Mouse (Mus musculus): ENCODE data around the gene Hipk1.

Gene Hipk1

GRCm38 (mm10) chr3:103718728-103719127, 72.6 kb downstream of the Hipk1 start:
- no peak for ATAC-seq (ENCODE audit: insufficient number of reproducible peaks, low FRiP score, low TSS enrichment)

- ATAC-seq (ENCODE audit: insufficient number of reproducible peaks, low FRiP score, low TSS enrichment), result no peak
Measured at GRCm38 (mm10) chr3:103716774-103717760, 74.3 kb downstream of the Hipk1 start.

DNA sequence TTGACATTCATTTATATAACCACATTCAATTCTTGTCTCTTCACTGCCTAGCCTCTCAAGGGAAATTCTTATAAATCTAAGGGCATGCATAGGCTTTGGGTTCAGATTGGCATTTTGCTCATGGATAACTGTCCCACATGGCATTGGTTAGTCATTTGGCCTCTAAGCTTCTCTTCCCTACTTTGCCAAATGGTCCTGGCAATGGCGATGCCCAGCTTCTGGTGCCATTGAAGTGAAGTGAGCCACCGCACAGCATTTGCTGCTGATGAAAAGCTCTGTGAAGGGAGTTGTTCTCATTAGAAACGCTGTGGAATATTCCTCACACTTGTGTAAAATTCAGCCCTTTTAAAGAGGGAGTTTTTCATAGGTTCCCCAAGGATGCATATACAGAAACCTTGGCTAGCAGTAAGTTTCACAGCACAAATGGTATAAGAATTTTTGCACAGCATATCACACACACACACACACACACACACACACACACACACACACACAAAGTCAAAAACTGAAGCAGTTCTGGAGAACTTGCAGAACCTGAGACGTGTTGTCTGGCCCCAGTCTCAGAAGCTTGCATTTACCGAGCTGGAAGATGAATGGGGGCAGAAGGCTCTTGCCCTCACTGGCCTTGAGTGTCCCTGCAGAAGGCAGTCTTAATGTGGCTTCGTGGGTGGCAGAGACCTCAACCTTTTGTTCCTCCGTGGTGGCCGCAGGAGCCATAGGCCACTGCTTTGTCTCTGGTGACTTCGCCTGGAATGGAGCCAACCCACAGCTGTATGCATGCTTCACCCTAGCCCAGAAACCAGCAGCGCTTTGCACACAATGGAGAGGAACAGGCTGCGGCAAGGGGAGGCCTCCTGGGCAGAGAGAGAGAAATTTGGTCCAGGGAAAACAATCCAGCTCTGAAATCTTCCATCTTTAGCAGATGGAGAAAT, 75.3 kb downstream of the Hipk1 start:
- ATAC-seq (ENCODE audit: insufficient number of reproducible peaks, low FRiP score, low TSS enrichment), result no peak

DNA sequence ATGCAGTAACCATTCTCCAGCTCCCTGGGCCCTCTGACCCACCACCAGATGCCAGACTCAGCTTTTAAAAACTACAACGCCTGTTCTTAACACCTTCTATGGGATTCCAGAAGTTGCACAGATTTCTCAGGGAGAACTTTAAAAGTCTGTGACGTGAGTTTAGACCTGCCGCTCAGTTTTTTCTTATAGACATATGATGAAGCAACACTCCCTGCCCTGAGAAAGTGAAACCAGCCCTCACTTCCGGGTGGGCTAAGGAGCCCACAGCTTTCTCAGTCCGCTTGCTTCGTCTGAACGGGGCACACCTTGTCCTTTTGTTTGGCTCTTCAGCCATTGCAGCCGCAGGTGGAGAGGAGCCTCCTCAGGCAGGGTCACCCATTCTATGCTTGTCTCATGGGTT, 76.4 kb downstream of the Hipk1 start:
- ATAC-seq (ENCODE audit: insufficient number of reproducible peaks, low FRiP score, low TSS enrichment), result no peak

DNA sequence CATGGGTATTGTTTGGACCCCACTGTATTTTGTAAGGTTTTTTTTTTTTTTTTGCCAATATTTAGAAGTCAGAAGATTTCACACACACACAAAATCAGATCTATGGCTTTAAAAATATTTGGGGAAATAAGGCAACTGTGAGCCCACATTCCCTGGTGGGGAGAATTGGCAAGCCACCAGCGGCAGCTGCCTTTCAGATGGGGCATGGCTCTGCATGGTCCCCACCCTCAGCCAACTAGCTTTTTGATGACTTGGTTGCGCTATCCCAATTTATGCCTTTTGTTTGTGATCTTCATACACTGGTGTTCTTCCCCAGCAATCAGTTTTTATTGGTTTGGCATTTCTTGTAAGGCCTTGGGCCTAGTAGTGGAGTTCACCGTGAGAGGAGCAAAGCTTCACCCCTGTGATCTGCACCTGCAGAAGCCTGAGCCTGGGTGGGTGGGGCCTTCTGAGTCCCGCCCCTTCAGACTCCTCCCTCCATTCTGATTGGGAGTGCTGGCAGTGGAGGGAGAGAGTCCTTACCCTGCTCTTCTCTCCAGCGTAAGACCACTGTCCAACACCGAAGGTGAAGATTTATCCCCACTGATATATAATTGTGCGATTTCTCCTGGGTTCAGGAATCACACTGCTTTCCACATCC, 77.0 kb downstream of the Hipk1 start:
- ATAC-seq (ENCODE audit: insufficient number of reproducible peaks, low FRiP score, low TSS enrichment), result no peak

- no peak for ATAC-seq (ENCODE audit: insufficient number of reproducible peaks, low FRiP score, low TSS enrichment)
Measured at GRCm38 (mm10) chr3:103712196-103712595, 79.2 kb downstream of the Hipk1 start.

GRCm38 (mm10) chr3:103709470-103710040, 81.8 kb downstream of the Hipk1 start:
- ATAC-seq (ENCODE audit: insufficient number of reproducible peaks, low FRiP score, low TSS enrichment), result no peak

GRCm38 (mm10) chr3:103705426-103705825, 85.9 kb downstream of the Hipk1 start:
- no peak for ATAC-seq (ENCODE audit: insufficient number of reproducible peaks, low FRiP score, low TSS enrichment)

DNA sequence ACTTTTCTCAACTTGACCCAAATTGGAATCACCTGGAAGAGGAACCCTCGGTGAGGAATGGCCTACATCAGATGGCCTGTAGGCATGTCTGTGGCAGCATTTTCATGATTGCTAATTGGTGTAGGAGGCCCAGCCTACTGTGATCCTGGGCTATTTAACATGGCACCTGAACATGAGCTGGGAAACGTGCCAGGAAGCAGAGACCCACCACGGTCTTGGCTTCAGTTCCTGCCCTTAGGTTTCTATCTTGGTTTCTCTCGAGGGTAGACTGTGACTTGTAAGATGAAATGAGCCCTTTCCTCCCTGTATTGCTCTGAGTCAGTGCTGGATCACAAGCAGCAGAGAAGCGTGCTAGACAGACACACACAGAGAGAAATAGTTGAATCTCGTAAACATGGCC, 86.7 kb downstream of the Hipk1 start:
- ATAC-seq (ENCODE audit: insufficient number of reproducible peaks, low FRiP score, low TSS enrichment), result no peak

DNA sequence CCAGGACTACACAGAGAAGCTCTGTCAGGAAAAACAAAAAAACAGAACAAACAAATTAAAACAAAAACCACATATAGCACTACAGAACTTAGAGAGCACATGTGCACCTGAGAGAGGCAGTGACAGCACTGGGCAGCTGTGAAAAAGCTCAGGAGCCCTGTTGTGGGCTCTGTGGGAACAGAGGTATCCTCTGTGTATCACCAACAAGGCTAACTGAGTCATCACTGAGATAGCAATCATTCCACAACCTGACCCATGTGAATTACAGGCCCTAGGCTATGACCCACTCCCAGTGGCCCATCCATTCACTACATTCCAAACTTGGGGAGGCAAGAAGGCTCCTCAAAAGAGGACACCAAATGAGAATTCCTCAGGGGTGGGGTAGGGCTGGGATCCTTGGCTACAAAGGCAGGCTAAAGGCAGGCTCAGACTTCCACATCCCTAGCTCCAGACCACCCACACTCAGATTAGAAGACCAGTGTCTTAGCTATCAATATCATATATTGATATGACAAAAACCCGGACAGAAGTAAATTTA, 94.9 kb downstream of the Hipk1 start:
- ATAC-seq (ENCODE audit: insufficient number of reproducible peaks, low FRiP score, low TSS enrichment), result no peak

DNA sequence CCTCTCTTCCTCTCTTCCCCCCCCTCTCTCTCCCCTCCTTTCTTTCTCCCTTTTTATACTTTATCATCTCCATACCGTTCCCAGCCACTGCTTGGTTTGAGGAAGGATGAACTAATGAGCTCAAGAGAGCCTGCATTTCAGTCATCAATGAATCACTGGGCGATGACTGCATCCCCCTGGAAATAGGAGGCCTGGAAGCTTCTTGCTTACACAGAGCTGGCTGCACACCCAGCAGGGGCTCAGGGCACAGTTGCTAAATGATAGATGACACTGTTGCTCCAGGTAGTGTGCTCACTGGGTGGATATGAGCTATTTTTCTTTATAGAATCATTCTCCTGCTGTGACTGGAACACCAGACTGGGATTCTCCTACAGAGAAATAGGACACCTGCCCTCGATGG, 95.8 kb downstream of the Hipk1 start:
- ATAC-seq (ENCODE audit: insufficient number of reproducible peaks, low FRiP score, low TSS enrichment), result no peak

GRCm38 (mm10) chr3:103690506-103690905, 100.9 kb downstream of the Hipk1 start:
- ATAC-seq (ENCODE audit: insufficient number of reproducible peaks, low FRiP score, low TSS enrichment), result no peak
